Mouse (Mus musculus) olfactory bulb, adult 2 months (tissue): ENCODE results near the gene Papss2.

ENCODE experiments used
- CTCF ChIP-seq: fragments of 200-500 bp; IDR thresholded peaks from 2 replicates; pipeline ENCODE4 v1.5.1; 2012; ENCODE audit warnings: low read depth, mild to moderate bottlenecking, low read length, moderate library complexity; ENCODE audit not compliant: insufficient read depth
- POLR2A ChIP-seq: fragments of 200-500 bp; IDR thresholded peaks from 2 replicates; pipeline ENCODE4 v1.6.1; 2012; ENCODE audit warnings: mild to moderate bottlenecking, low read depth, low read length, moderate library complexity; ENCODE audit not compliant: insufficient read depth

- TF ChIP-seq POLR2A (no peak), CTCF (no peak)
These were observed 20.7 kb upstream of the Papss2 start for GRCm38 (mm10) chr19:32574846-32575245.
